Mouse (Mus musculus): Measurements from ENCODE around the gene Ndufa9. TPM values are rescaled to one million over a fixed set of nuclear protein-coding genes. Genes with fewer than 3 reads are reported as not detected.

Ndufa9 gene
- 100 to 1,000 TPM; 151 to 164 TPM for total RNA-seq (2021)
- long read RNA-seq, experiment 1, transcript Ndufa9-203 (11 exons, 1,445 nt) = major isoform, 139 of 158 reads
- long read RNA-seq, experiment 1, partial matches to known transcripts = 11 of 158 reads
- long read RNA-seq, experiment 1, other reads (novel, unspliced or antisense) = 8 of 158 reads
- long read RNA-seq, experiment 2, transcript Ndufa9-203 (11 exons, 1,445 nt) = major isoform, 114 of 123 reads
- long read RNA-seq, experiment 2, partial matches to known transcripts = 4 of 123 reads
- long read RNA-seq, experiment 2, other reads (novel, unspliced or antisense) = 5 of 123 reads

DNA sequence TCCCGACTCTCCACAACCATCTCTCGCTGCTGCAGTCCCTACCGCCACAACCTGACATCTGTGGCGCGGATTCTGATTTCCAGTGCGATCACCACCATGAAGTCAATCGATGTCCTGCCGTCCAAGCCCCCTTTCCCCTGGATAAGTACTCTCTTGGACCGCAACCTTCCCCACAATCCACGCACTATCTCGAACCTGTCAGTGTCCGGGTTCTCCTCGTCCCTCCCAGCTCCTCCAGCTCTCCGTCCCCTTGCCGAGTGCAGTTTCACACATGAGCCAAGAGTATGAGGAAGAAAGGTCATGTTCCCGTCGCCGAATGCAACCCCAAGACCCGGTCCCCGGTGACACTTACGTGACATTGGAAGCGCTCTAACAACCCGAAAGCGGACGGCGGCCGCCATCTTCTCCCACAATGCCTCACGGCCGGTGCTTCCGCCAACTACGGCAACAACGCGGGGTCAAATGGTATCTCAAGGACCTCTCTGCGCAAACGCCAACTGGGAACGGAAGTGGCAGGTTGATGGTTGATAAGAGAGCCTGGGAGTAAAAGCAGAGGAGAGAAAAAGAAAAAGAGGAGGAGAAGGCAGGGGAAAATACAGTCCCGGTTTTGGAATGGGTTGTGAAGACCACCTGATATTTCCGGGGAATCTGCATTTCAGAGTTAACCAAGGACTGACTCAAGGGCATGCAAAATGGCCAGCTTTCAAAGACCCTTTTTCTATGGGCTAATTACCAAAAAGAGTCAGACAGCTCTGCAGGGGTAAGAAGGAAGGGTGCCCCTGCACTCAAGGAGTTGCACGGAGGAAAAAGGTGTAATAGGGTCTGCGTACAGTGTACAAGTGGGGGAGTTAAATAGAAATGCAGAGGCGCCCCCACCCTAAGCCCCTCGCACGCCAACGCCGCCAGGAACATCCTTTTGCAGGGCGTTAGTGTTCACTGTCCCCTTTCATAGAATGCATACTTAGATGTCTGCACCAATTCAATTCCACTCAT lies at the start of gene Ndufa9:
TSS of gene Ndufa9 (minus strand) at position 425 of the 993 bp plus-strand sequence.
- DNase-seq (ENCODE audit: low spot score in 2 of 2) = peak; percentile 97

GRCm38 (mm10) chr6:126877118-126877517 lies 28.2 kb upstream of the Ndufa9 start:
- no peak for DNase-seq (ENCODE audit: low spot score in 2 of 2)

DNA sequence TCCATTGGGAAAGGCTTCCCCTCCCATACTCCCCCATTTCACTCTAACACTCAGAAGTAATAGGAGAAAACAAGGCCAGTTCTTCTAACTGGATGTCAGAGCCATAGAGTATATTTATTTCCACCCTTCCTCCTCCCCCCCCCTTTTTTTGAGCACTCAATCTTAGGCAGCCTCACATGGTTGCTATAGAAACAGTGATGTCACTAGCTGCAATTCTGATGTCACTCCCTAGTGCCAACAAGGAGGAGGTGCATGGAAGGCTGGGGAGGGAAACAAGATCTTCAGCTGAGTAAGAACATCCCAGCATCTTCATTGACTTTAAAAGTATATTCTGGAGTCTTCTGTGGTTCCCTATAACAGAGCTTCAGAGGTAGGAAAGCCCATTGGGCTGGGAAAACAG lies 3.9 kb upstream of the Ndufa9 start, which contains the start of gene Akap3:
TSS of gene Akap3 (plus strand) at position 218 of the 400 bp plus-strand sequence.
- DNase-seq (ENCODE audit: low spot score in 2 of 2) = no peak

DNA sequence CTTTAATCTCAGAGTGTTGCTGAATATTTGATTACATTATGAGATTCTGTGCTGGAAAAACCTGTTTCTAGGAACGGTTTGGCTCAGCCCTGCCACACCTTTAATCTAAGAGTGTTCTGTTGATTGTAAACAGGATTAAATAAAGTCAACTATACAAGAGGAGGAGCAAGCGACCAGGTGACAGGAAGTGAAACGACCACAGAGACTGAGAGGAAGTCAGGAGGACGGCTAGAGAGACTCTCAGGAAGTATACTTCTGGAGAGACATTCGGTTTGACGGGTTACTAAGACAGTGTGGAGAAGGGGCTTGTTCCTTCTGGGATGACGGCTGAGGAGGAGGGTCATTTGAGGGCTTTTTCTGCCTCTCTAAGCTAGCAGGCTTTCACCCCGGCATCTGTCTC lies 12.3 kb downstream of the Ndufa9 start:
- DNase-seq (ENCODE audit: low spot score in 2 of 2) = no peak

GRCm38 (mm10) chr6:126823087-126823486 lies 25.8 kb downstream of the Ndufa9 start:
- DNase-seq (ENCODE audit: low spot score in 2 of 2) = peak in 1 of 2 experiments; percentile 22

- DNase-seq (ENCODE audit: low spot score in 2 of 2) = no peak
Observed at GRCm38 (mm10) chr6:126816338-126816737, 32.6 kb downstream of the Ndufa9 start.

DNA sequence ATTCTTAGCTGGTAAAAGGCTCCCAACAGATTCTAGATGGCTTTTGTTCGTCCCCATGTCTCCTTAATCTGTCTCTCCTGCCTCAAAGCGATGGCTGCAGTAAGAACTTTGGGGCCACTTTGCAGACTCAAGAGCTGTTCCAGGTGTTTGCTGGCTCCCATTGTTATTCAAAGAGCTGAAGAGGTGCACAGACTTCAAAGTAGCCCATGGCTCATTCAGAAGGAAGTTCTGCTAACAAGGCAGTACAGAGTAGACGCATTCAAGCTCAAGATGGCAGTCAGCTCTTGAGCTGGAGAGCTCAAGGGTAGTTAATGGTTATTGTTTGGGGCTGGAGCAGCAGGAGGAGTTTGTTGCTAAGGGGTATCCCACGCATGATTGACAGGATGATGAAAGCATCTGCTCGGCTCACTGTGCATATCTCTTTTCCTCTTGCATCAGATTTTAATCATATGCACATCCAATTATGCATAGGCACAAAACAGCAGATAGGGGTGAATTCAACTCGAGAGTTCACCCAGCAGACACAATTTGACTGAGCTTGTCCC lies 33.7 kb downstream of the Ndufa9 start:
- no peak for DNase-seq (ENCODE audit: low spot score in 2 of 2)

- no peak for DNase-seq (ENCODE audit: low spot score in 2 of 2)
Observed at GRCm38 (mm10) chr6:126811481-126811880, 37.5 kb downstream of the Ndufa9 start.

- DNase-seq (ENCODE audit: low spot score in 2 of 2) = no peak
Observed at GRCm38 (mm10) chr6:126808561-126808960, 40.4 kb downstream of the Ndufa9 start.

GRCm38 (mm10) chr6:126808134-126808533 lies 40.8 kb downstream of the Ndufa9 start:
- peak in 1 of 2 experiments; percentile 25 for DNase-seq (ENCODE audit: low spot score in 2 of 2)

DNA sequence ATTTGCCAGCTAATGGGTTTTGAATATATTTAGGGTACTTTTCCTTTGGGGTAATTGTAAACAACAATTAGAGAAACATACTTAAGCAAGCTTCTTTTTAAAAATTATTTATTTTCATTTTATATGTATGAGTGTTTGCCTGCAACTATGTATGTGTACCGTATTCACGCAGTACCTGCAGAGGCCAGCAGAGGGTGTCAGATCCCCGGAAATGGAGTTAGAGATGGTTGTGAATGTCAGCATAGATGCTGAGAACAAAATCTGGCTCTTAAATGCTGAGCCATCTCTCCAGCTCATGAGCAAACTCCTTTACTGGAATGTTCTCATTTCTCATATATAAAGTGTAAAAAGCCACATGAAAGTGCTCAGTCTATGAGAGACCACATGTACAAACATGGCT lies 42.2 kb downstream of the Ndufa9 start:
- no peak for DNase-seq (ENCODE audit: low spot score in 2 of 2)

DNA sequence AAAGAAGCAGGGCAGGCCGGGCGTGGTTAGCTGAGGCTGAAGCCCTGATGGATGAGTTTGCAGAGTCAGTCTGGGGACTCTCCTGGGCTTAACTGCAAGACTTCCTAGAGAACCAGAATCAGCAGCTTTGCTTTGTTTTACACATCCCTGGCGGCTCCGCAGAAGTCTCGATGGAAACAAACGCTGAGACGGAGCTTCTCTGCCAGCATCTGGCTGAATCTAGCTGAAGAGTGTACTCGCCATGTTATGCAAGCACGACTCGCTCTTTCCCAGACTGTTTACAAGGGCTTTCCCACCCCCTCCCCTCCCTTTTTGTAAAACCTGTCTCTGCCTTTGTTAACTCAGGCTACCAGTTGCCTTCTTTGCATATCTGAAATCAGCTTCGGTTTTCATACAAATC lies 46.0 kb downstream of the Ndufa9 start:
- peak in 1 of 2 experiments; percentile 47 for DNase-seq (ENCODE audit: low spot score in 2 of 2)

DNA sequence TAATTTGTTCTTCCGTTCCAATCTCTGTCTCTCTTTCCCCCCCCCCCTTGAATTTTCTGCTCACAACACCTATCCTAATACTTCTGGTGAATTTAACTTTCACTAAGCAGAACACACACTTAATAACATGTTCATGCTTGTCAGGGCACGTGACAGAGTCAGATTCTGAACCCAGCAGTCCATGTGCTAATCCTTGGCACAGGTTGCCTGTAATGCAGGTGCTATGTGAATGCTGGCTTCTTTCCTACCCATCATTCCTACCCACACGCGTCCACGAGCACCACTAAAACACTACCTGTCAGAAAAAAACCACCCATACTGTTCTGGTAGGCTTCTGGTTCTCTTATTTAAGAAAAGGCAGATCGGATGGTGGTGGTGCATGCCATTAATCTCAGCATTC lies 54.2 kb downstream of the Ndufa9 start:
- DNase-seq (ENCODE audit: low spot score in 2 of 2) = no peak

DNA sequence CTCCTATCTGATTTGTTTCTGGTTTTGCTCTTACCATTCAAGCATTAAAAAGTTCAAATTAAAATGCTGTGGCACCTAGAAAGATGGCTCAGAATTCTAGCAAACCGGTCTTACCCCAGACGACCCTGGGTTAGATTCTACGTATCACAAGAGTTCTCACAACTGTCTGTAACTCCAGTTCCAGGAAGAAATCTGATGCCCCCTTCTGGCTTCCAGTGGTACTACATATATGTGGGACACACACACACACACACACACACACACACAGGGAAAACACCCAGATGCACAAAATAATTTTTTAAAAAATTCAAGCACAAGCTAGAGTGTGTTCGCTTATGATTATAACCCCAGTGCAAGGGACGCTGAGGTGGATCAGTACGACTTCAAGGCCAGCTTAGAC lies 55.2 kb downstream of the Ndufa9 start:
- no peak for DNase-seq (ENCODE audit: low spot score in 2 of 2)

- peak; percentile 55 to 67 for DNase-seq (ENCODE audit: low spot score in 2 of 2)
Observed at GRCm38 (mm10) chr6:126791964-126792363, 57.0 kb downstream of the Ndufa9 start.

DNA sequence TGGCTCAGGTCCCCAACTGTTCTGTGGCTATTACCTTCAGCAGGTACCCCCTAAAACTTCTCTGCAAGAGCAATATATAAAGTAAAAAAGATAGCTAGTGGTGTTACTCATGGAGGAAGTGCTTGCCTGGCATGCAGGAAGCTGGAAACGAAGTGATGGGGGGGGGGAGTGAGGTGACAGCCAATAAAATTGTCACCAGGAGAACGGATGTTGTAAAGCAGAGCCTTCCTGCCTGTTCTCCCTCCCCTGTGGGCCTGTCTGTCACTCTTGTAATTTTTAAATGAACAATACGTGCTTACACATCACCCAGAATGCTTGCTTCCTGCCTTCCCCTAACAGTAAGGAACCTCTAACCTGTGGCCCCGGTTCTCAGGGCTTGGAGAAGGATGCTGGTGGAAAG lies 57.4 kb downstream of the Ndufa9 start:
- no peak for DNase-seq (ENCODE audit: low spot score in 2 of 2)

GRCm38 (mm10) chr6:126788863-126789262 lies 60.1 kb downstream of the Ndufa9 start:
- DNase-seq (ENCODE audit: low spot score in 2 of 2) = no peak

GRCm38 (mm10) chr6:126784206-126784605 lies 64.7 kb downstream of the Ndufa9 start:
- no peak for DNase-seq (ENCODE audit: low spot score in 2 of 2)

GRCm38 (mm10) chr6:126783651-126784066 lies 65.3 kb downstream of the Ndufa9 start:
- DNase-seq (ENCODE audit: low spot score in 2 of 2) = peak; percentile 55 to 74

DNA sequence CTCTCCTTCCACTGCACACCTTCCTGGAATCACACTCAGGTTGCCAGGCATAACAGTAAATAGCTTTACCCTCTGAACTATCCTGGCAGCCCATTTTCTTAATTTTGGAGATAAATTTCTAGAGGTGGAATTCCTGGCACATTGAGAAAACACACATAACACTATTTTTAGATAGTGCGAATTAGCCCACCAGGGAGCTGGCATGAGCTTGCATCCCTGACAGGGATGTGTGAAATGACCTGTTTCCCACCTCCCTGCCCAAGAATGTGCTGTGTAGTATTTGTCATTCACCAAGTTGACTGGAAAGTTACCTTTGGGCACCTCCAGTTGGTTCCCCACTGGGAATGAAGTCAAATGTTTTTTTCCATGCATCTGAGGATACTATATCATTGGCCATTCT lies 65.9 kb downstream of the Ndufa9 start:
- no peak for DNase-seq (ENCODE audit: low spot score in 2 of 2)

GRCm38 (mm10) chr6:126777889-126778288 lies 71.0 kb downstream of the Ndufa9 start:
- DNase-seq (ENCODE audit: low spot score in 2 of 2) = no peak

DNA sequence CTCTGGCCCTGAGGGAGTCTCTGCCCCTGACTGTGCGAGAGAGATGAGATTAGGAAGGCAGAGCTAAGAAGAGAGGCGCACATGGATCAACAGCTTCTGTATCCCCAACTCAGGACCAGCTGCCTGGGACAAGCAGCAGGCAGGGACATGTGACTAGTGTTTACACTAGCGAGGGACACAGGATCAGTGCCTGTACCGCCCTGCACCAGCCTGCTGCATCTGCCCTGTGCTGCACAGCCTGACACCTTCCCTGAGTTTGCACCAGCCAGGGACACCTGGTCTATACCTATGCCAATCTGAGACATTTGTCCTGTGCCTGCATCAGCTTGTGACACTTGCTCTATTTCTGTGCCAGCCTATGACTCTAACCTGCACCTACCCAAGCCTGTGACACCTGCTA lies 75.1 kb downstream of the Ndufa9 start:
- peak in 1 of 2 experiments; percentile 32 for DNase-seq (ENCODE audit: low spot score in 2 of 2)
